Mouse (Mus musculus): ENCODE data around the gene Zbtb49. TPM values are rescaled to one million over a fixed set of nuclear protein-coding genes. Genes with fewer than 3 reads are reported as not detected.

Gene Zbtb49
- polyA plus RNA-seq, 1 experiment from 2014 or later = 6.7 TPM

- H3K27ac ChIP-seq (ENCODE audit: low read length) = no peak overlapping the region
- no peaks in the 10 kb centered on the region for H3K36me3 ChIP-seq (ENCODE audit: insufficient read depth, low read length)
- WGBS = 3% methylated on average over 17 of the region's 17 CpGs
- peak overlapping the region; percentile 65 for H3K4me3 ChIP-seq (ENCODE audit: low read depth, low read length)
- H3K4me1 ChIP-seq (ENCODE audit: insufficient read depth, low read depth, low read length) = no peaks in the 10 kb centered on the region
- TF ChIP-seq EP300 (IDR thresholded peaks at IDR 0.05) (no peak), CTCF (IDR thresholded peaks at IDR 0.05) (no peak)
- no peaks in the 10 kb centered on the region for H3K9me3 ChIP-seq (ENCODE audit: low read length)
- DNase-seq (ENCODE audit: low spot score) (no peak), ATAC-seq (no peak)
- peak overlapping the region; percentile 82 for H3K4me2 ChIP-seq (replicated peaks; ENCODE audit: low read depth, low read length)
- H3K27me3 ChIP-seq (replicated peaks; ENCODE audit: insufficient read depth, low read length) = peaks cover 10% of the 10 kb centered on the region; the same call in 1 of the 2 replicates
- H3K9ac ChIP-seq (replicated peaks; ENCODE audit: low read depth) = peak overlapping the region; percentile 50; the same call in 1 of the 2 replicates
These were observed 61.7 kb downstream of the Zbtb49 start for GRCm38 (mm10) chr5:38158501-38158946.

- Histone ChIP-seq H3K9me3 (ENCODE audit: low read length) (no peaks in the 10 kb centered on the region), H3K4me2 (replicated peaks; ENCODE audit: low read depth, low read length) (no peak overlapping the region), H3K4me3 (ENCODE audit: low read depth, low read length) (no peak overlapping the region), H3K9ac (replicated peaks; ENCODE audit: low read depth) (no peak overlapping the region), H3K27ac (ENCODE audit: low read length) (no peak overlapping the region), H3K4me1 (ENCODE audit: insufficient read depth, low read depth, low read length) (no peaks in the 10 kb centered on the region), H3K27me3 (replicated peaks; ENCODE audit: insufficient read depth, low read length) (peaks cover 9% of the 10 kb centered on the region; the same call in 1 of the 2 replicates), H3K36me3 (ENCODE audit: insufficient read depth, low read length) (no peaks in the 10 kb centered on the region)
- WGBS = 73% methylated on average over 9 of the region's 9 CpGs
- no peak for TF ChIP-seq CTCF (IDR thresholded peaks at IDR 0.05)
- TF ChIP-seq EP300 (IDR thresholded peaks at IDR 0.05) = no peak
- no peak for ATAC-seq
- no peak for DNase-seq (ENCODE audit: low spot score)
These were observed 62.7 kb downstream of the Zbtb49 start for GRCm38 (mm10) chr5:38157481-38158020.

GRCm38 (mm10) chr5:38153636-38154035 lies 66.6 kb downstream of the Zbtb49 start:
- no peak for ATAC-seq
- no peaks in the 10 kb centered on the region for H3K36me3 ChIP-seq (ENCODE audit: insufficient read depth, low read length)
- no peak for TF ChIP-seq CTCF (IDR thresholded peaks at IDR 0.05)
- no peak for TF ChIP-seq EP300 (IDR thresholded peaks at IDR 0.05)

GRCm38 (mm10) chr5:38152201-38153108 lies 67.8 kb downstream of the Zbtb49 start:
- no peak overlapping the region for H3K9ac ChIP-seq (replicated peaks; ENCODE audit: low read depth)
- no peak overlapping the region for H3K4me2 ChIP-seq (replicated peaks; ENCODE audit: low read depth, low read length)
- H3K27ac ChIP-seq (ENCODE audit: low read length) = no peak overlapping the region
- no peak for ATAC-seq
- H3K4me1 ChIP-seq (ENCODE audit: insufficient read depth, low read depth, low read length) = no peaks in the 10 kb centered on the region
- no peaks in the 10 kb centered on the region for H3K27me3 ChIP-seq (replicated peaks; ENCODE audit: insufficient read depth, low read length)
- TF ChIP-seq CTCF (IDR thresholded peaks at IDR 0.05) (no peak), EP300 (IDR thresholded peaks at IDR 0.05) (no peak)
- no peak for DNase-seq (ENCODE audit: low spot score)
- H3K36me3 ChIP-seq (ENCODE audit: insufficient read depth, low read length) = no peaks in the 10 kb centered on the region
- no peak overlapping the region for H3K4me3 ChIP-seq (ENCODE audit: low read depth, low read length)
- WGBS = 83% methylated on average over 10 of the region's 10 CpGs
- no peaks in the 10 kb centered on the region for H3K9me3 ChIP-seq (ENCODE audit: low read length)

More at GRCm38 (mm10) chr5:38153636-38154035, 66.6 kb downstream of the Zbtb49 start:
- no peak for DNase-seq (ENCODE audit: low spot score)
- Histone ChIP-seq H3K4me1 (ENCODE audit: insufficient read depth, low read depth, low read length) (no peaks in the 10 kb centered on the region), H3K4me3 (ENCODE audit: low read depth, low read length) (no peak overlapping the region), H3K9ac (replicated peaks; ENCODE audit: low read depth) (no peak overlapping the region), H3K27ac (ENCODE audit: low read length) (no peak overlapping the region), H3K4me2 (replicated peaks; ENCODE audit: low read depth, low read length) (no peak overlapping the region), H3K27me3 (replicated peaks; ENCODE audit: insufficient read depth, low read length) (no peaks in the 10 kb centered on the region), H3K9me3 (ENCODE audit: low read length) (no peaks in the 10 kb centered on the region)
- WGBS = 84% methylated on average over 5 of the region's 5 CpGs

- Histone ChIP-seq H3K27ac (ENCODE audit: low read length) (no peak overlapping the region), H3K9ac (replicated peaks; ENCODE audit: low read depth) (no peak overlapping the region), H3K4me2 (replicated peaks; ENCODE audit: low read depth, low read length) (no peak overlapping the region), H3K36me3 (ENCODE audit: insufficient read depth, low read length) (no peaks in the 10 kb centered on the region), H3K27me3 (replicated peaks; ENCODE audit: insufficient read depth, low read length) (no peaks in the 10 kb centered on the region), H3K4me3 (ENCODE audit: low read depth, low read length) (no peak overlapping the region), H3K4me1 (ENCODE audit: insufficient read depth, low read depth, low read length) (no peaks in the 10 kb centered on the region), H3K9me3 (ENCODE audit: low read length) (no peaks in the 10 kb centered on the region)
- DNase-seq (ENCODE audit: low spot score) = no peak
- WGBS = 61% methylated on average over 3 of the region's 3 CpGs
- TF ChIP-seq CTCF (IDR thresholded peaks at IDR 0.05) = no peak
- TF ChIP-seq EP300 (IDR thresholded peaks at IDR 0.05) = no peak
- no peak for ATAC-seq
These were observed 69.0 kb downstream of the Zbtb49 start for GRCm38 (mm10) chr5:38151264-38151663.

GRCm38 (mm10) chr5:38146524-38146923 lies 73.7 kb downstream of the Zbtb49 start:
- TF ChIP-seq EP300 (IDR thresholded peaks at IDR 0.05) (peak; percentile 97), CTCF (IDR thresholded peaks at IDR 0.05) (no peak)
- Histone ChIP-seq H3K4me2 (replicated peaks; ENCODE audit: low read depth, low read length) (no peak overlapping the region), H3K9ac (replicated peaks; ENCODE audit: low read depth) (no peak overlapping the region), H3K27ac (ENCODE audit: low read length) (0 out of 2 replicates have a peak overlapping the region, but pooled peaks have one; percentile 17), H3K27me3 (replicated peaks; ENCODE audit: insufficient read depth, low read length) (no peaks in the 10 kb centered on the region), H3K9me3 (ENCODE audit: low read length) (no peaks in the 10 kb centered on the region), H3K4me3 (ENCODE audit: low read depth, low read length) (no peak overlapping the region), H3K36me3 (ENCODE audit: insufficient read depth, low read length) (no peaks in the 10 kb centered on the region), H3K4me1 (ENCODE audit: insufficient read depth, low read depth, low read length) (no peaks in the 10 kb centered on the region)
- WGBS = 67% methylated on average over 6 of the region's 6 CpGs
- peak; percentile 94 for ATAC-seq
- peak; percentile 80 for DNase-seq (ENCODE audit: low spot score)

Data from lung, postnatal 0 days (tissue).